Comparison of ENCODE assay signal across 18 mouse cellular contexts in the genomic region with DNA sequence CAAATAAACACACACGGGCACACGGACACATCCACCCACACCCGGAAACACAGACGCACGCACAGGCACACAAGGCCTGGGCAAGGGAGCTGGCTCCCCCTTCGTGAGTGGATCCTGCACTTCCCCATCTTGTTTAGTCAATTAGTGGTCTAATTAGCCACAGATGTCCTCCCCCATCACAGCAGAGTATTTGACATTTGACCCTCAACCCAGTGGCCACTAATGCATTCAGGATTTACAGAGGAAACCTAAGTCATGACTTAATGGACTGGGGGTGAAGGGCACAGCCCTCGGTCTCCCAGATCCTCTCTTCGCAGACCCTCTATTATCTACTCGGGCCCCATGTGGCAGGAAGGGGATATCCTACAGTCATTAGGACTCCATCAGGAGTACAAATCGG. TPM values are rescaled to one million over a fixed set of nuclear protein-coding genes. Genes with fewer than 3 reads are reported as not detected.
A peak's percentile ranks its signal among the peaks of the same experiment; 100 is the strongest.
DNase-seq lines count a peak whose midpoint lies in the region; ATAC-seq lines count a peak whose summit lies in the region.
"Had no signal": no experiment of that assay in that cellular context is flagged by ENCODE, and none has a peak within 500 bp of the region (broad histone marks: within the 10 kb centered on the region; RNA-seq: fewer than 3 reads in every experiment).

No protein-coding gene starts in this region.

- H3K4me2 ChIP-seq in lung, embryonic 15.5 days, result 0 out of 2 replicates have a peak overlapping the region, but pooled peaks have one; percentile 16
- H3K4me2 ChIP-seq in embryonic facial prominence, embryonic 11.5 days (ENCODE audit: low read depth, low read length), result 0 out of 2 replicates have a peak overlapping the region, but pooled peaks have one; percentile 14
- H3K4me2 ChIP-seq in limb, embryonic 15.5 days, result no peak overlapping the region
- H3K4me2 ChIP-seq: forebrain, embryonic 12.5 days; intestine, embryonic 15.5 days had no signal

- no peak overlapping the region for H3K4me3 ChIP-seq in lung, embryonic 15.5 days
- H3K4me3 ChIP-seq in embryonic facial prominence, embryonic 11.5 days (ENCODE audit: low read depth, low read length), result no peak overlapping the region
- H3K4me3 ChIP-seq in limb, embryonic 15.5 days, result no peak overlapping the region
- H3K4me3 ChIP-seq: forebrain, embryonic 12.5 days; gastrocnemius, adult 2 months; heart, adult 2 months; intestine, embryonic 15.5 days had no signal

- 45% methylated on average over 10 of the region's 10 CpGs for WGBS in lung, embryonic 15.5 days
- 15% methylated on average over 10 of the region's 10 CpGs for WGBS in embryonic facial prominence, embryonic 11.5 days
- WGBS in limb, embryonic 15.5 days, result 27% methylated on average over 10 of the region's 10 CpGs

- peaks cover 27% of the 10 kb centered on the region for H3K36me3 ChIP-seq in lung, embryonic 15.5 days
- no peaks in the 10 kb centered on the region for H3K36me3 ChIP-seq in embryonic facial prominence, embryonic 11.5 days (replicated peaks; ENCODE audit: control insufficient read depth, insufficient read depth, low read depth, low read length)
- H3K36me3 ChIP-seq in limb, embryonic 15.5 days, result peaks cover 39% of the 10 kb centered on the region

- no peak overlapping the region for H3K9ac ChIP-seq in lung, embryonic 15.5 days
- peak overlapping the region; percentile 30; the same call in 1 of the 2 replicates for H3K9ac ChIP-seq in embryonic facial prominence, embryonic 11.5 days (replicated peaks; ENCODE audit: low read length)
- no peak overlapping the region for H3K9ac ChIP-seq in limb, embryonic 15.5 days
- H3K9ac ChIP-seq: forebrain, embryonic 12.5 days; intestine, embryonic 15.5 days had no signal

- 0 out of 2 replicates have a peak, but pooled peaks cover 3% of the 10 kb centered on the region for H3K4me1 ChIP-seq in lung, embryonic 15.5 days
- peaks cover 7% of the 10 kb centered on the region for H3K4me1 ChIP-seq in embryonic facial prominence, embryonic 11.5 days (ENCODE audit: control insufficient read depth, insufficient read depth, low read length)
- peaks cover 12% of the 10 kb centered on the region; the same call in 1 of the 2 replicates for H3K4me1 ChIP-seq in limb, embryonic 15.5 days
- H3K4me1 ChIP-seq: intestine, embryonic 15.5 days had no signal

- DNase-seq in lung, postnatal 36 days, result no peak
- peak; percentile 81 for DNase-seq in embryo, embryonic 10.5 days (ENCODE audit: low spot score)
- peak; percentile 71 for DNase-seq in embryonic facial prominence, embryonic 11.5 days (ENCODE audit: low spot score)
- no peak for DNase-seq in kidney, adult 18-20 months
- DNase-seq in gastrocnemius, postnatal 36 days, result no peak
- DNase-seq: cerebellum, adult 11-12 months; gastrocnemius, adult 2 months; heart, adult 2 months; heart, postnatal 36 days; kidney, postnatal 14 days; left cerebral cortex, postnatal 4 days; right cerebral cortex, postnatal 25 days; thymus, adult 18-20 months had no signal

- H3K27me3 ChIP-seq in lung, embryonic 15.5 days, result no peaks in the 10 kb centered on the region
- H3K27me3 ChIP-seq in embryonic facial prominence, embryonic 11.5 days (ENCODE audit: control insufficient read depth, insufficient read depth, low read length), result no peaks in the 10 kb centered on the region
- no peaks in the 10 kb centered on the region for H3K27me3 ChIP-seq in limb, embryonic 15.5 days
- H3K27me3 ChIP-seq: forebrain, embryonic 12.5 days; intestine, embryonic 15.5 days had no signal

- peak; percentile 23; the same call in 1 of the 2 replicates for ATAC-seq in lung, embryonic 15.5 days (ENCODE audit: borderline replicate concordance, extremely low read depth, low FRiP score, low TSS enrichment)
- ATAC-seq in embryonic facial prominence, embryonic 11.5 days (replicated peaks; ENCODE audit: insufficient number of reproducible peaks, low FRiP score, low TSS enrichment, low read depth), result peak; percentile 66
- ATAC-seq in limb, embryonic 15.5 days (ENCODE audit: insufficient number of reproducible peaks, low FRiP score, low TSS enrichment, low read depth), result no peak
- ATAC-seq: intestine, embryonic 15.5 days had no signal

- peak overlapping the region; percentile 61; the same call in 1 of the 2 replicates for H3K27ac ChIP-seq in lung, embryonic 15.5 days
- no peak overlapping the region; the same call in 1 of the 2 replicates for H3K27ac ChIP-seq in embryonic facial prominence, embryonic 11.5 days (replicated peaks; ENCODE audit: low read depth, low read length)
- 0 out of 2 replicates have a peak overlapping the region, but pooled peaks have one; percentile 22 for H3K27ac ChIP-seq in limb, embryonic 15.5 days
- H3K27ac ChIP-seq: forebrain, embryonic 12.5 days; gastrocnemius, adult 2 months; heart, adult 2 months; intestine, embryonic 15.5 days had no signal

- no peaks in the 10 kb centered on the region for H3K9me3 ChIP-seq in lung, embryonic 15.5 days
- H3K9me3 ChIP-seq in embryonic facial prominence, embryonic 11.5 days (replicated peaks; ENCODE audit: control insufficient read depth, low read length), result no peaks in the 10 kb centered on the region
- H3K9me3 ChIP-seq in limb, embryonic 15.5 days, result no peaks in the 10 kb centered on the region
- H3K9me3 ChIP-seq: forebrain, embryonic 12.5 days; intestine, embryonic 15.5 days had no signal

- intact Hi-C loops in gastrocnemius, postnatal 36 days (cut with DNase I), result no loop called here

RNA-seq across cellular contexts. Expression of a gene that starts 10.8 kb away (rescaled TPM):
- polyA plus RNA-seq in lung, embryonic 15.5 days (2015; fragmentation: Nextera tagmentation; extraction: Ambion mirVana), result 1.6 and 1.8 TPM in 2 replicates
- 2.6 and 2.8 TPM in 2 replicates for polyA plus RNA-seq in embryonic facial prominence, embryonic 11.5 days (2014; fragmentation: Nextera tagmentation; extraction: Ambion mirVana)
- polyA plus RNA-seq in limb, embryonic 15.5 days (2015; fragmentation: Nextera tagmentation; extraction: Ambion mirVana), result 1.7 and 2.2 TPM in 2 replicates
- 10 to 100 TPM; 44.0 to 47.0 TPM for total RNA-seq in gastrocnemius, postnatal 36 days (2021)

RNA-seq across cellular contexts. Expression of a gene that starts 30.5 kb away (rescaled TPM):
- polyA plus RNA-seq in lung, embryonic 15.5 days (2015; fragmentation: Nextera tagmentation; extraction: Ambion mirVana), result 465 and 505 TPM in 2 replicates
- polyA plus RNA-seq in embryonic facial prominence, embryonic 11.5 days (2014; fragmentation: Nextera tagmentation; extraction: Ambion mirVana), result 476 and 532 TPM in 2 replicates
- polyA plus RNA-seq in limb, embryonic 15.5 days (2015; fragmentation: Nextera tagmentation; extraction: Ambion mirVana), result 413 and 414 TPM in 2 replicates
- total RNA-seq in gastrocnemius, postnatal 36 days (2021), result 100 to 1,000 TPM; 124 to 129 TPM

RNA-seq across cellular contexts. Expression of a gene that starts 32.7 kb away (rescaled TPM):
- 15.6 and 18.5 TPM in 2 replicates for polyA plus RNA-seq in lung, embryonic 15.5 days (2015; fragmentation: Nextera tagmentation; extraction: Ambion mirVana)
- 12.9 and 13.1 TPM in 2 replicates for polyA plus RNA-seq in embryonic facial prominence, embryonic 11.5 days (2014; fragmentation: Nextera tagmentation; extraction: Ambion mirVana)
- 17.3 and 19.1 TPM in 2 replicates for polyA plus RNA-seq in limb, embryonic 15.5 days (2015; fragmentation: Nextera tagmentation; extraction: Ambion mirVana)
- 1 to 10 TPM; 5.5 to 5.7 TPM for total RNA-seq in gastrocnemius, postnatal 36 days (2021)

RNA-seq across cellular contexts. Expression of a gene that starts 33.4 kb away (rescaled TPM):
- 12.1 and 13.2 TPM in 2 replicates for polyA plus RNA-seq in lung, embryonic 15.5 days (2015; fragmentation: Nextera tagmentation; extraction: Ambion mirVana)
- polyA plus RNA-seq in embryonic facial prominence, embryonic 11.5 days (2014; fragmentation: Nextera tagmentation; extraction: Ambion mirVana), result 18.0 and 21.8 TPM in 2 replicates
- 13.1 and 14.7 TPM in 2 replicates for polyA plus RNA-seq in limb, embryonic 15.5 days (2015; fragmentation: Nextera tagmentation; extraction: Ambion mirVana)
- total RNA-seq in gastrocnemius, postnatal 36 days (2021), result 1 to 10 TPM; 2.1 to 2.3 TPM

RNA-seq across cellular contexts. Expression of a gene that starts 42.0 kb away (rescaled TPM):
- polyA plus RNA-seq in lung, embryonic 15.5 days (2015; fragmentation: Nextera tagmentation; extraction: Ambion mirVana), result 0.85 TPM in 1 of 2 replicates, not detected in the other
- polyA plus RNA-seq in embryonic facial prominence, embryonic 11.5 days (2014; fragmentation: Nextera tagmentation; extraction: Ambion mirVana), result not detected in 2 replicates
- 0.35 TPM in 1 of 2 replicates, not detected in the other for polyA plus RNA-seq in limb, embryonic 15.5 days (2015; fragmentation: Nextera tagmentation; extraction: Ambion mirVana)
- not detected for total RNA-seq in gastrocnemius, postnatal 36 days (2021)
- total RNA-seq: common myeloid progenitor, adult 5-6 weeks; heart, adult 2 months; heart, postnatal 36 days had no signal

Comparison
In these comparisons a context has a peak if more than half of its experiments do, and no peak if none do; other contexts are left out.
1. DNase-seq: peak in embryo, embryonic 10.5 days (single experiment) and embryonic facial prominence, embryonic 11.5 days (single experiment); none in lung, postnatal 36 days (single experiment), kidney, adult 18-20 months (single experiment) and gastrocnemius, postnatal 36 days (0 of 2).